Mouse (Mus musculus) left cerebral cortex, adult 2 months (tissue): ENCODE measurements at regions not wholly inside any gene's neighbourhood (a gene's known extent, or its start where the extent isn't known, plus 50 kb on each side); places are given as distances from the start of the nearest gene placed in this dataset.

Source experiments
- DNase-seq, 2 experiments: peaks; one replicate each; pipeline ENCODE4 v3.0.0; 2021 to 2022; ENCODE audit warnings: low spot score in 2 of 2, mixed read lengths in 1 of 2; ENCODE audit errors: extremely low spot score in 1 of 2
- H3K27ac ChIP-seq: fragments of 200-600 bp; 2 replicates; pipeline ENCODE4 v1.8.1; 2022
- H3K4me3 ChIP-seq: fragments of 200-600 bp; 2 replicates; pipeline ENCODE4 v1.8.1; 2022
- CTCF ChIP-seq: fragments of 200-600 bp; IDR thresholded peaks from 2 replicates; pipeline ENCODE4 v1.8.1; 2022; ENCODE audit warnings: antibody characterized with exemption, mild to moderate bottlenecking, moderate library complexity
- intact Hi-C: fragments of 180-260 bp; cut with DNase I; formaldehyde crosslinking; loops from one replicate; pipeline ENCODE4 v1.15.1; 2025

DNA sequence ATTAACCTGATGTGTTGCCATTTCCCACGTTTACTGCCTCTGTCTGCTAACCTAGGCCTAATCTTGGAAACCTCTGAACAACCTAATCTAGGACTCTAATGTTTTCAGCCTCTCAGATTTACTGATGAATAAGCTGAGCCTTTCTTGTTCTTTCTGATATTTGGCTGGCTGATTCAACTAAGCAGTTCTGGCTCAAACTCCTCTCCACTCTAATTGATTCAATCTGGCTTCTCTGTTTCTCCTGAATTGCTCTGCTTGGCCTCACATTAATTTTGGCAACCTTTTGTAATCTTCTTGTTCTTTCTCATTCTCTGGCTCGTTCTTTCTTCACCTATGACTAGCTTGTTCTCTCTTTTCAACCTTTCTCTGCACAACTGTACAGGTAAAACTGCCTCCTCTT lies 1561.2 kb upstream of the Zeb2 start:
- no peak for DNase-seq
- Histone ChIP-seq H3K27ac (no peak overlapping the region), H3K4me3 (no peak overlapping the region)
- intact Hi-C loops, result no loop called here
- no peak for TF ChIP-seq CTCF

DNA sequence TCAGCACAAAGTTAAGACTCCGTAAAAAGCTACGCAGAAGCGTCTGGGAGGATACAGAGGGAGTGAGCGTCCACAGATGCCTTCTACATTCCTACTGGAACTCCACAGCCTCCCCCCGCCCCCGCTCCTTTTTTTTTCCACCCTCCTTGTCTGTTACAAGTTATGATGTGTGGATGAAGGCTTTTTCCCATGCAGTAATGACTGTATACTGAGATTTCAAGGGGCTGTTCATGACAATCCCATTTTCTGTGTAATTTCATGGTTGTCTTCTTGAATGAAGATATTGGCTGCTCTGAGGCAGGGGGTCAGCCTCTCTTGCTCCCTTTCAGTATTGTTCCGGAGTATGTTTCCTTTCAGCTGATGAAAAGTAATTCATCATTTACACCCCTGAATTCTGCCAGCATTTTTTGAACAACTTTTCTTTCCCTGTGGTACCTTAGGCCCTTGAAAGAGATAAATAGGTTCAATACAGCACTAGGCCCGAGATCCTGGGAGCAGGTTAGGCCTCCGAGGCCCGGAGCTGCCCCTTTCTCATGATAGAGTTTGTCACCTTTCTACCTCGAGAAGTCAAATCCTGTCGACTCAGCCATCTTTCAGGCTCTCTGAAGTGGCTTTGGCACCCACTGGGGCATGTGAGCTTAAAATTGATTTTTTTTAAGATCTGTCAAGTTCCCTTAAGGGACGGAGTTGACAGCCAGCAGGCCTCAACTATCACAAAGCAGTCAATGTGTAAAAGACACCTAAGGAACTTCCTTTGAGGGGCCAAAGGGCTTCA lies 1552.5 kb upstream of the Zeb2 start:
- intact Hi-C loops, result no loop called here
- no peak overlapping the region for H3K27ac ChIP-seq
- TF ChIP-seq CTCF, result no peak

DNA sequence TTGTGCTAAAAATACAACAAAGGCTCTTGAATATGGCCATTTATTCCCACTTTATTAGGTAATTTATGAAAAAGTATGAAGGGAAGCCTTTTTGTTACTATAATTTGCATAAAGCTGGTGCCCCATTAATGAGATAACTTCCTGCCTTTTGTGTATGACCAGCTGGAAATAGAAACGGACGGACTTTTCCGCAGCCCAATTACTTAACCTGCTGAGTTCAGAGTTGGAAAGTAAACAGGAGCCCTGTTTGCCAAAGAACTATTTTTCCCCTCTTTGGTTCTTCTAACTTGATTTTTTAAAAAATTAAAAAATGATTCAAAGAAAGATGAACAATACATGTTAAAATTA lies 1549.8 kb upstream of the Zeb2 start:
- Histone ChIP-seq H3K27ac (no peak overlapping the region), H3K4me3 (no peak overlapping the region)
- intact Hi-C loops, result no loop called here
- no peak for DNase-seq
- no peak for TF ChIP-seq CTCF

More for the DNA sequence above, 1552.5 kb upstream of the Zeb2 start:
- H3K4me3 ChIP-seq, result no peak overlapping the region
- DNase-seq, result no peak

DNA sequence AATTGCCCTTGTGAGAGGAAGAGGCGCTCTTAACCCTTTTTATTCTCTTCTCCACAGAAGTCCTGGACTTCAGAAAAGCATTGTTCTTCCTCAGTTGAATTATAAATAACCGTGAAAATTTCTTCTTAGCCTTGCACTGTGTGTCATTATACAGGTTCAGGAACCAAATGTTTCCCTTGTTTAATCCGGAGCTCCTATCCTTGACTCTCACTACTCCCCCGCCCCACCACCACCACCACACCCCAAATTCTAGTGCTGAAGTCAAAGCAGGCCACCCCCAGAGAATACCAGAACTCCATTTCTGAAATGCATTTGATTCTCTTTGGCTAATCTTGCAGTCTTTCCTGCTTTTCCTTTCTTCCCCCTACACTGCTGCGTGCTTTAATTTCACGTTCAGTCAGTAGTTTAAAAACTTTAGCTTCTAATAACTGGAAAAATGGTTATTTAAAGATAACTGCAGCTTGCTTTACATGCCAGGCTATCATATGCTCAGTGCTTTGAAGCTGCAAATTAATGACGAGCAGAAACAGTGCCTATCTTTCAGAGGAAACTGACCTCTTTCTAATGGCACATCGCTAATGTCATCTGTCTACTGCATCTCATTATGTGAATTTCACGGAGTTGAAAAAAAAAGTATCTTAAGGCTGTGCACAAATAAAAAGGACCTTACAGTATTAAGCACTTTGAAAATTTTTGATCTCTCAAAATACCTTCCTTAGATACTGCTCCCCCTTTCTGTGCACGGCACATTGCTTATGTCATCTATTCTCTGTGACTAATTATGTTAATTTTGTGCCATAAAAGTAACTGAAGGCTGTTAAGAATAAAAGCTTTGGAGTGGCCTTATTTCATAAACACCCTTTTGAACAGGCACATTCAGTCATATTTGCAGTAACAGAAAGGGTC lies 1549.1 kb upstream of the Zeb2 start:
- DNase-seq, result no peak

DNA sequence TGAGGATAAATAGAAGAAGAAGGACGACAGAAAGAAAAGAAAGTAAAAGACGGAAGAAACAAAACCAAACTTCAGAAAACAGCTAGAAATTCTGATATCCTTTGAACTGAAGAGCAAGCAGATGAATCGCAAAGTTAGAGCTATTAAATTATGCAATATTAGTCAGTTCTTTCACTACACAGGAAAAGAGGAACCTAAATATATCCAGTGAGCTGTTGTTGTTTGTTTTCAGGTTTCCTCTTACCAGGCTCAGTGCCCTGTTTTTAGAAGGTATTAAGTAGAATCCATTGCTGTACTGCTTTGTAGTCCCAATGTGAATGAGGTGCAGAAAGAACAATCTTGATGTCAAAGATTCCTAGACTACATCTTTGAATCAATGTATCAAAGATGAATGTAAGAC lies 1544.7 kb upstream of the Zeb2 start:
- intact Hi-C loops, result no loop called here
- no peak for TF ChIP-seq CTCF
- no peak overlapping the region for H3K27ac ChIP-seq
- no peak for DNase-seq
- no peak overlapping the region for H3K4me3 ChIP-seq

More for the DNA sequence above, 1549.1 kb upstream of the Zeb2 start:
- intact Hi-C loops, result no loop called here
- Histone ChIP-seq H3K4me3 (no peak overlapping the region), H3K27ac (no peak overlapping the region)
- no peak for TF ChIP-seq CTCF

DNA sequence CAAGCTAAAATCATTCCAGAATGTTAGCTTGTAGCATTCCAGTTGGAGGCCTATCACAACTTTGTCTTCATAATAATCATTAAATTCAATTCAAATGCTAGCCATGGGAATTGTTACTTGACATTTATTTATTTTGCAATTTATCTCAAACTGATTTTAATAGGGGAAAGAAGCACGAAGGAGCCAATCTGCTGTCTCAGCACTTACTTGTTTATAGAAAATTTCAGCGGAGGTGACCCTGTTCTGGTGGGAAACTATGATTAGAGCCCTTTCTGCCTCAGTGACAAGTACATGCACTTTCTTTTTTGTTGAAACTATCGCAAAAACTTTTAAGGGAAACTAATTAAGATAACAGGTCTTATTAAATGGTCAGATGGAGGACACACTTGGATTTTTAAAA lies 1543.4 kb upstream of the Zeb2 start:
- intact Hi-C loops, result no loop called here
- DNase-seq, result no peak
- Histone ChIP-seq H3K4me3 (no peak overlapping the region), H3K27ac (no peak overlapping the region)
- TF ChIP-seq CTCF, result no peak

DNA sequence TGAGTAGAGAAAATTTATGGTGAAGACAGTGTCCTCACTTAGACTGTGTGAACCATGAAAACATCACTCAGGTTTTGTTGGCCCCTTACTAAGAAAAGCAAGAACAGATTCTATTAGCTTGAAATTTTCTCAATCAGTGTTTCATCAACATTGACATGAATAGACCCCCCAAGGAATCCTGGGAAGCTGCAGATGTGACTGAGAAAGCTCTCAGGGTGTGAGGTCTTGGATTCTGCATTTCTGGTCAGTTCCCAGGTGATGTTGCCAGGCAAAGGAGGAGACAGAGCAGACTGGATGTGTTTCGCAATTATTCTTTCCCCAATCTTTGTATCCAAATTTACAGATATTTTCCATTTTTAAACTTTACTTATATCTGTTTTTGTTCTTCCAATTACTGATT lies 1538.1 kb upstream of the Zeb2 start:
- H3K27ac ChIP-seq, result no peak overlapping the region
- intact Hi-C loops, result no loop called here
- no peak for TF ChIP-seq CTCF
- H3K4me3 ChIP-seq, result no peak overlapping the region
- DNase-seq, result no peak

DNA sequence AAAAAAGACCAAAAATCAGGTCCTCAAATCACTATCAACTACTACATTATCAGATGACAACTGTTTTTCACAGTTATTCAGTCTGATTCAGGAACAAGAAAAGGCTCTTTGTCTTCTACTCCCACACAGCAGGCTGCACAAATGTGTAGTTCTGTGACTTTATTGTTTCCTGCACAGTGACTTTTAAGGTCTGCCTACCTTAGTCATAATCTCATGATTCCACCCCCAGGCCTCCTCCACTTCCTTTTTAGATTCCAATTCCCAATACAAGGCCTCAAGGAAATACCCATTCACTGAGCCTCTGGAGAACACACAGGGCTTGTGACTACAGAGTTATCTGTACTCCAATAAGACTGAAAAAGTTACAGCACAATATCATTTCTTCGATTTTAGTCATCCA lies 1535.4 kb upstream of the Zeb2 start:
- intact Hi-C loops, result no loop called here
- H3K27ac ChIP-seq, result no peak overlapping the region
- no peak for DNase-seq

DNA sequence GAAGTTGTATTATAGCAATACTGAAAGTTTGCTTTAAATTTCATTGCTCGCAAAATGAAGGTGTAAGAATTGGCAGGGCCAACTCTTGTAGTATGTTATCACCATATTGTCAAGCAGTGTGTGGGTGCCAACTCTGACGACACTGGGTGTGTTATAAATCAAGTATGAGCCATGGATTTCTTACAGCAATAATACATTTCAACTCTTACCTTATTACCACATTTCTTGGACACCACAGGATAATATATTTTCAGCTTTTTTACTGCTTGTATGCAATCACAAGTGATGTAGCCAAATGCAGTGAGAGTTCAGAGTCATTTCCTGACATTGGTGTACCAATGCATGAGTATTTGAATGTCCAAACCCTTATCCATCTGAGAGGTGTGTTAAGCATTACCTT lies 1529.2 kb upstream of the Zeb2 start:
- H3K4me3 ChIP-seq, result no peak overlapping the region
- no peak for TF ChIP-seq CTCF
- intact Hi-C loops, result no loop called here
- no peak for DNase-seq
- no peak overlapping the region for H3K27ac ChIP-seq

More for the DNA sequence above, 1535.4 kb upstream of the Zeb2 start:
- TF ChIP-seq CTCF, result no peak
- no peak overlapping the region for H3K4me3 ChIP-seq

DNA sequence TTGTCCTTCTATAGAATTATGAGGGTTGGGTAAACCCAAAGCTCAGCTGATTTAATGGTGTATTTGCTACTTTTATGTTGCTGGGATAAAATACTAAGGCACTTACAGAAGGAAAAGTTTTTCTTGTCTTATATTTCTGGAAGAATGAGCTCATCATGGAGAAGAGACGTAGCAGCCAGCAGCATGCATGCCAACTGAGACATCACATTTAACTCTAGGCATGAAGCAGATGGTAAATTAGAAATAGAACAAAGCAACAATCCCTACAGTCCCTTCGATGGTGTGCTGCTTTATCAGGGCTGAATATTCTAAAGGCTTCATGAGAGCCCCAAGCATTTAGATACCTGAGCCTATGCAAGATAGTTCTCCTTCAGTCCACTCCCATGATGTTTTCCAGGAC lies 1492.0 kb upstream of the Zeb2 start:
- no peak for DNase-seq
- no peak overlapping the region for H3K4me3 ChIP-seq
- intact Hi-C loops, result no loop called here
- no peak for TF ChIP-seq CTCF
- no peak overlapping the region for H3K27ac ChIP-seq

DNA sequence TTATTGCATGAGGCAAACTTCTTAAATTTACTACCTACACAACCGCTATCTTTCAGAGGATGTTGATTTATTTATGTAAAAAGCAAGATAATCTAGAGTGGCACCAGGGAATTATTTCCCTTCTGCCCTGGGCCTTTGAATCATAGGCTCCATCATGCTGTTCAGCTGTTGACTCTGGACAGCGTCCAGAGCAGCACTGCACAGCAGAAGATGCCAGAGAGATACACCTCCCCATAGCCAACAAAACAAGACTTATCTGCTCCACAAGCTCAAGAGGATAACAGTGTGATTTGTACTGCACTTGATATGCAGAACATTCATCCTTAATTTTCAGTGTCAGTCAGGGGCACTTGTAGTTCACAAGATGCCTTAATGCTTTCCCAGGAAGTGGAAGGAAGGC lies 1464.6 kb upstream of the Zeb2 start:
- intact Hi-C loops, result no loop called here
- Histone ChIP-seq H3K4me3 (no peak overlapping the region), H3K27ac (no peak overlapping the region)
- DNase-seq, result no peak
- TF ChIP-seq CTCF, result no peak

DNA sequence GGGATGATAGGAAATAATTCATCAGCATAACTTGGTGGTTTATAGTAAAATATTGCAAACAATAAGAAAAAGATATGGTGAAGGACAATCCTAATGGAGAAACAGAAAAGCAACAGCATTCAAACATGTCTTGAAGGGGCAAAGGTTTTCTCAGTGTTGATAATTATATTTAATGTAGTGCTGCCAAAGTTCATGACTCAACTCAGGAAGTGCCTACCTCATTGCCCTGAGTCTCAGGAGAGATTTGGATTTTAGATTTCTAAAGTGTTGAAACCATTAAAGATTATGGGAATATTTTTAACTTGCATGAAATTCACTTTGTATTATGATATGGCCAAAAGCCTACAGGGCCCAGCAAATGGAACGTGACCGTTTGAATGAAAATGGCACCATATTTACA lies 1453.2 kb upstream of the Zeb2 start:
- intact Hi-C loops, result no loop called here
- H3K27ac ChIP-seq, result no peak overlapping the region
- H3K4me3 ChIP-seq, result no peak overlapping the region
- no peak for DNase-seq
- TF ChIP-seq CTCF, result no peak
